Mouse (Mus musculus): ENCODE measurements around the gene Cd38. TPM values are rescaled to one million over a fixed set of nuclear protein-coding genes. Genes with fewer than 3 reads are reported as not detected.

Gene Cd38
- total RNA-seq (2012; rRNA removed): 11.2 TPM in 2 replicates

GRCm38 (mm10) chr5:43868253-43868652 lies at the start of gene Cd38:
Cd38 (plus strand) TSS chr5:43868553.
- H3K36me3 ChIP-seq (ENCODE audit: control insufficient read depth, insufficient read depth, low read length, poor library complexity, severe bottlenecking): no peaks in the 10 kb centered on the region
- TF ChIP-seq ZNF384 (IDR thresholded peaks at IDR 0.05; ENCODE audit: low read depth, low read length): no peak
- TF ChIP-seq MAFK (IDR thresholded peaks at IDR 0.05; ENCODE audit: insufficient read depth, low read depth, low read length): no peak
- no peak for TF ChIP-seq ZC3H11A (IDR thresholded peaks at IDR 0.05; ENCODE audit: borderline replicate concordance, low read depth, low read length)
- TF ChIP-seq CHD2 (IDR thresholded peaks at IDR 0.05; ENCODE audit: low read depth, low read length): no peak
- TF ChIP-seq HCFC1 (IDR thresholded peaks at IDR 0.05; ENCODE audit: borderline replicate concordance, insufficient read depth, low read length): no peak
- in situ Hi-C loops (cut with MboI; ENCODE audit: low sequenced_read_pairs in 2 of 2, unreplicated experiment in 2 of 2): no loop called here
- no peaks in the 10 kb centered on the region for H3K9me3 ChIP-seq (ENCODE audit: control insufficient read depth, insufficient read depth, low read depth, low read length)
- H3K4me1 ChIP-seq (ENCODE audit: control insufficient read depth in 2 of 2, insufficient read depth in 2 of 2, low read length in 2 of 2, poor library complexity in 1 of 2): peaks cover 10 to 18% of the 10 kb centered on the region in 2 experiments; a peak in 2 of 4 replicates
- H3K4me3 ChIP-seq (ENCODE audit: insufficient read depth in 1 of 2, low read depth in 1 of 2, low read length in 2 of 2, poor library complexity in 1 of 2, severe bottlenecking in 1 of 2): peak within 1 kb of the TSS; percentile 54 to 56
- no peak for DNase-seq (ENCODE audit: low read depth, low spot score)
- peak within 1 kb of the TSS; percentile 72; the same call in 1 of the 2 replicates for H3K9ac ChIP-seq (ENCODE audit: insufficient read depth, low read depth, low read length, poor library complexity, severe bottlenecking)
- H3K27ac ChIP-seq (ENCODE audit: insufficient read depth, low read depth, low read length, poor library complexity, severe bottlenecking): peak within 1 kb of the TSS; percentile 93

GRCm38 (mm10) chr5:43818695-43819094 lies 49.7 kb upstream of the Cd38 start, which contains the start of gene Bst1:
Bst1 (plus strand) TSS chr5:43818885.
- DNase-seq (ENCODE audit: low read depth, low spot score): no peak
- no peak within 1 kb of the TSS for H3K27ac ChIP-seq (ENCODE audit: insufficient read depth, low read depth, low read length, poor library complexity, severe bottlenecking)

GRCm38 (mm10) chr5:43820785-43821184 lies 47.6 kb upstream of the Cd38 start:
- no peaks in the 10 kb centered on the region for H3K9me3 ChIP-seq (ENCODE audit: control insufficient read depth, insufficient read depth, low read depth, low read length)
- no peak overlapping the region for H3K9ac ChIP-seq (ENCODE audit: insufficient read depth, low read depth, low read length, poor library complexity, severe bottlenecking)
- no peak for DNase-seq (ENCODE audit: low read depth, low spot score)

More at GRCm38 (mm10) chr5:43818695-43819094, 49.7 kb upstream of the Cd38 start, which contains the start of gene Bst1:
- no peak for TF ChIP-seq ZC3H11A (IDR thresholded peaks at IDR 0.05; ENCODE audit: borderline replicate concordance, low read depth, low read length)
- no peak for TF ChIP-seq MAFK (IDR thresholded peaks at IDR 0.05; ENCODE audit: insufficient read depth, low read depth, low read length)
- no peak for TF ChIP-seq HCFC1 (IDR thresholded peaks at IDR 0.05; ENCODE audit: borderline replicate concordance, insufficient read depth, low read length)
- TF ChIP-seq CHD2 (IDR thresholded peaks at IDR 0.05; ENCODE audit: low read depth, low read length): no peak
- TF ChIP-seq ZNF384 (IDR thresholded peaks at IDR 0.05; ENCODE audit: low read depth, low read length): no peak
- peaks cover 6 to 17% of the 10 kb centered on the region in 2 experiments; a peak in 2 of 4 replicates for H3K4me1 ChIP-seq (ENCODE audit: control insufficient read depth in 2 of 2, insufficient read depth in 2 of 2, low read length in 2 of 2, poor library complexity in 1 of 2)
- in situ Hi-C loops (cut with MboI; ENCODE audit: low sequenced_read_pairs in 2 of 2, unreplicated experiment in 2 of 2): no loop called here
- no peaks in the 10 kb centered on the region for H3K36me3 ChIP-seq (ENCODE audit: control insufficient read depth, insufficient read depth, low read length, poor library complexity, severe bottlenecking)
- no peaks in the 10 kb centered on the region for H3K9me3 ChIP-seq (ENCODE audit: control insufficient read depth, insufficient read depth, low read depth, low read length)
- no peak within 1 kb of the TSS for H3K4me3 ChIP-seq (ENCODE audit: insufficient read depth in 1 of 2, low read depth in 1 of 2, low read length in 2 of 2, poor library complexity in 1 of 2, severe bottlenecking in 1 of 2)
- no peak within 1 kb of the TSS for H3K9ac ChIP-seq (ENCODE audit: insufficient read depth, low read depth, low read length, poor library complexity, severe bottlenecking)

GRCm38 (mm10) chr5:43821538-43821937 lies 46.8 kb upstream of the Cd38 start, which contains the start of gene Fbxl5:
Fbxl5 (minus strand) TSS chr5:43821638.
- no peak for DNase-seq (ENCODE audit: low read depth, low spot score)
- Histone ChIP-seq H3K9me3 (ENCODE audit: control insufficient read depth, insufficient read depth, low read depth, low read length) (no peaks in the 10 kb centered on the region), H3K9ac (ENCODE audit: insufficient read depth, low read depth, low read length, poor library complexity, severe bottlenecking) (no peak within 1 kb of the TSS), H3K36me3 (ENCODE audit: control insufficient read depth, insufficient read depth, low read length, poor library complexity, severe bottlenecking) (no peaks in the 10 kb centered on the region), H3K27ac (ENCODE audit: insufficient read depth, low read depth, low read length, poor library complexity, severe bottlenecking) (no peak within 1 kb of the TSS), H3K4me1 (ENCODE audit: control insufficient read depth in 2 of 2, insufficient read depth in 2 of 2, low read length in 2 of 2, poor library complexity in 1 of 2) (peaks cover 0 to 4% of the 10 kb centered on the region in 2 experiments; a peak in 1 of 4 replicates), H3K4me3 (ENCODE audit: insufficient read depth in 1 of 2, low read depth in 1 of 2, low read length in 2 of 2, poor library complexity in 1 of 2, severe bottlenecking in 1 of 2) (no peak within 1 kb of the TSS)
- in situ Hi-C loops (cut with MboI; ENCODE audit: low sequenced_read_pairs in 2 of 2, unreplicated experiment in 2 of 2): no loop called here
- TF ChIP-seq CHD2 (IDR thresholded peaks at IDR 0.05; ENCODE audit: low read depth, low read length): no peak
- no peak for TF ChIP-seq HCFC1 (IDR thresholded peaks at IDR 0.05; ENCODE audit: borderline replicate concordance, insufficient read depth, low read length)
- no peak for TF ChIP-seq ZNF384 (IDR thresholded peaks at IDR 0.05; ENCODE audit: low read depth, low read length)
- TF ChIP-seq MAFK (IDR thresholded peaks at IDR 0.05; ENCODE audit: insufficient read depth, low read depth, low read length): no peak
- TF ChIP-seq ZC3H11A (IDR thresholded peaks at IDR 0.05; ENCODE audit: borderline replicate concordance, low read depth, low read length): no peak

More at GRCm38 (mm10) chr5:43820785-43821184, 47.6 kb upstream of the Cd38 start:
- no peaks in the 10 kb centered on the region for H3K36me3 ChIP-seq (ENCODE audit: control insufficient read depth, insufficient read depth, low read length, poor library complexity, severe bottlenecking)
- no peak overlapping the region for H3K27ac ChIP-seq (ENCODE audit: insufficient read depth, low read depth, low read length, poor library complexity, severe bottlenecking)
- in situ Hi-C loops (cut with MboI; ENCODE audit: low sequenced_read_pairs in 2 of 2, unreplicated experiment in 2 of 2): no loop called here
- TF ChIP-seq ZNF384 (IDR thresholded peaks at IDR 0.05; ENCODE audit: low read depth, low read length) (no peak), MAFK (IDR thresholded peaks at IDR 0.05; ENCODE audit: insufficient read depth, low read depth, low read length) (no peak), HCFC1 (IDR thresholded peaks at IDR 0.05; ENCODE audit: borderline replicate concordance, insufficient read depth, low read length) (no peak), ZC3H11A (IDR thresholded peaks at IDR 0.05; ENCODE audit: borderline replicate concordance, low read depth, low read length) (no peak), CHD2 (IDR thresholded peaks at IDR 0.05; ENCODE audit: low read depth, low read length) (no peak)
- H3K4me1 ChIP-seq (ENCODE audit: control insufficient read depth in 2 of 2, insufficient read depth in 2 of 2, low read length in 2 of 2, poor library complexity in 1 of 2): peaks cover 0 to 7% of the 10 kb centered on the region in 2 experiments; a peak in 2 of 4 replicates
- no peak overlapping the region for H3K4me3 ChIP-seq (ENCODE audit: insufficient read depth in 1 of 2, low read depth in 1 of 2, low read length in 2 of 2, poor library complexity in 1 of 2, severe bottlenecking in 1 of 2)
